Mouse (Mus musculus) lung, embryonic 16.5 days (tissue): Measurements from ENCODE around the gene Ccl7. TPM values are rescaled to one million over a fixed set of nuclear protein-coding genes. Genes with fewer than 3 reads are reported as not detected.

Experiments
- ATAC-seq: fragments of 200-750 bp; cut with Nextera tagmentation; 2 replicates; pipeline ENCODE4 v1.8.0; 2017; ENCODE audit warnings: low read depth, mild to moderate bottlenecking, moderate library complexity
- H3K27ac ChIP-seq: fragments of 300-500 bp; sonication (generic); 2 replicates; pipeline ENCODE4 v1.5.1; 2014; ENCODE audit warnings: mild to moderate bottlenecking, control low read depth, low read length
- H3K27me3 ChIP-seq: fragments of 300-500 bp; sonication (generic); 2 replicates; pipeline ENCODE4 v1.6.1; 2014; ENCODE audit warnings: low read depth, low read length, mixed read lengths; ENCODE audit not compliant: control insufficient read depth, insufficient read depth
- H3K36me3 ChIP-seq: fragments of 300-500 bp; sonication (generic); 2 replicates; pipeline ENCODE4 v1.6.1; 2014; ENCODE audit warnings: low read length; ENCODE audit not compliant: control insufficient read depth, insufficient read depth
- H3K4me1 ChIP-seq: fragments of 300-500 bp; sonication (generic); replicated peaks from 2 replicates; pipeline ENCODE4 v1.6.1; 2014; ENCODE audit warnings: low read length, mixed read lengths; ENCODE audit not compliant: control insufficient read depth, insufficient read depth
- H3K4me2 ChIP-seq: fragments of 300-500 bp; sonication (generic); 2 replicates; pipeline ENCODE4 v1.6.1; 2014; ENCODE audit warnings: low read depth, low read length, control low read depth
- H3K4me3 ChIP-seq: fragments of 300-500 bp; sonication (generic); 2 replicates; pipeline ENCODE4 v1.5.1; 2014; ENCODE audit warnings: mild to moderate bottlenecking, low read length, control low read depth
- H3K9ac ChIP-seq: fragments of 300-500 bp; sonication (generic); 2 replicates; pipeline ENCODE4 v1.6.1; 2014; ENCODE audit warnings: low read length, control low read depth
- H3K9me3 ChIP-seq: fragments of 300-500 bp; sonication (generic); 2 replicates; pipeline ENCODE4 v1.6.1; 2016; ENCODE audit warnings: low read length; ENCODE audit not compliant: control insufficient read depth
- WGBS: fragments of 180-500 bp; shearing (Covaris S2); extraction: QIAGEN DNeasy Blood & Tissue Kit; methylation state at CpG from one replicate; pipeline ENCODE4 v1.1.7; 2014; 5-methylcytosine and 5-hydroxymethylcytosine counted together
- polyA plus RNA-seq: library from polyadenylated mRNA; unstranded; fragments of >200 nt; fragmentation: Nextera tagmentation; extraction: Ambion mirVana; gene quantifications from 2 replicates; pipeline ENCODE4 v1.2.1, GENCODE M21; 2015

The Ccl7 gene
- polyA plus RNA-seq, 1 experiment from 2014 or later: 13.6 TPM

- Histone ChIP-seq H3K4me2 (no peak overlapping the region), H3K4me3 (no peak overlapping the region), H3K36me3 (no peaks in the 10 kb centered on the region), H3K9ac (no peak overlapping the region), H3K4me1 (peaks cover 16% of the 10 kb centered on the region), H3K27ac (no peak overlapping the region), H3K27me3 (no peaks in the 10 kb centered on the region), H3K9me3 (no peaks in the 10 kb centered on the region)
- WGBS: 87% methylated on average over 2 of the region's 2 CpGs
- ATAC-seq: no peak
Observed at GRCm38 (mm10) chr11:82030171-82030570, 15.3 kb upstream of the Ccl7 start.

- Histone ChIP-seq H3K4me2 (no peak overlapping the region), H3K4me3 (no peak overlapping the region), H3K27me3 (no peaks in the 10 kb centered on the region), H3K9ac (no peak overlapping the region), H3K36me3 (no peaks in the 10 kb centered on the region), H3K4me1 (peaks cover 19% of the 10 kb centered on the region), H3K27ac (peak overlapping the region; percentile 78), H3K9me3 (no peaks in the 10 kb centered on the region)
- no peak for ATAC-seq
Observed at GRCm38 (mm10) chr11:82032136-82032535, 13.4 kb upstream of the Ccl7 start.

- H3K4me3 ChIP-seq: no peak overlapping the region
- no peak overlapping the region for H3K9ac ChIP-seq
- peak; percentile 90 for ATAC-seq
- no peaks in the 10 kb centered on the region for H3K36me3 ChIP-seq
- 18% methylated on average over 8 of the region's 8 CpGs for WGBS
- no peak overlapping the region; the same call in 1 of the 2 replicates for H3K4me2 ChIP-seq
- no peaks in the 10 kb centered on the region for H3K27me3 ChIP-seq
- peaks cover 19% of the 10 kb centered on the region for H3K4me1 ChIP-seq
- no peaks in the 10 kb centered on the region for H3K9me3 ChIP-seq
- peak overlapping the region; percentile 82 for H3K27ac ChIP-seq
Observed at GRCm38 (mm10) chr11:82032678-82033344, 12.7 kb upstream of the Ccl7 start.

GRCm38 (mm10) chr11:82034446-82034845 is 11.1 kb upstream of the Ccl7 start:
- Histone ChIP-seq H3K4me1 (peaks cover 19% of the 10 kb centered on the region), H3K4me3 (no peak overlapping the region), H3K36me3 (no peaks in the 10 kb centered on the region), H3K27me3 (no peaks in the 10 kb centered on the region), H3K9ac (no peak overlapping the region), H3K9me3 (no peaks in the 10 kb centered on the region), H3K4me2 (no peak overlapping the region), H3K27ac (no peak overlapping the region)
- WGBS: 77% methylated on average over 7 of the region's 7 CpGs
- ATAC-seq: no peak

GRCm38 (mm10) chr11:82035356-82035755 is 10.2 kb upstream of the Ccl7 start, which contains the start of gene Ccl2:
Gene Ccl2 (plus strand): TSS chr11:82035571.
- H3K27me3 ChIP-seq: no peaks in the 10 kb centered on the region
- no peak within 1 kb of the TSS for H3K4me3 ChIP-seq
- WGBS: 14% methylated on average over 5 of the region's 5 CpGs
- H3K9me3 ChIP-seq: no peaks in the 10 kb centered on the region
- ATAC-seq: peak; percentile 73
- no peaks in the 10 kb centered on the region for H3K36me3 ChIP-seq
- 0 out of 2 replicates have a peak within 1 kb of the TSS, but pooled peaks have one; percentile 12 for H3K27ac ChIP-seq
- H3K9ac ChIP-seq: no peak within 1 kb of the TSS
- H3K4me2 ChIP-seq: 0 out of 2 replicates have a peak within 1 kb of the TSS, but pooled peaks have one; percentile 7
- peaks cover 19% of the 10 kb centered on the region for H3K4me1 ChIP-seq

- no peak overlapping the region for H3K27ac ChIP-seq
- no peak overlapping the region for H3K4me2 ChIP-seq
- no peaks in the 10 kb centered on the region for H3K27me3 ChIP-seq
- no peak for ATAC-seq
- H3K9ac ChIP-seq: no peak overlapping the region
- WGBS: 79% methylated on average over 2 of the region's 2 CpGs
- no peak overlapping the region for H3K4me3 ChIP-seq
- peaks cover 19% of the 10 kb centered on the region for H3K4me1 ChIP-seq
- no peaks in the 10 kb centered on the region for H3K9me3 ChIP-seq
- H3K36me3 ChIP-seq: no peaks in the 10 kb centered on the region
Observed at GRCm38 (mm10) chr11:82035857-82036256, 9.7 kb upstream of the Ccl7 start.

- Histone ChIP-seq H3K9me3 (no peaks in the 10 kb centered on the region), H3K4me2 (no peak within 1 kb of the TSS), H3K27ac (0 out of 2 replicates have a peak within 1 kb of the TSS, but pooled peaks have one; percentile 0), H3K9ac (no peak within 1 kb of the TSS), H3K36me3 (no peaks in the 10 kb centered on the region), H3K27me3 (no peaks in the 10 kb centered on the region), H3K4me1 (peaks cover 2% of the 10 kb centered on the region; the same call in 1 of the 2 replicates), H3K4me3 (no peak within 1 kb of the TSS)
- 7% methylated on average over 2 of the region's 2 CpGs for WGBS
- ATAC-seq: peak; percentile 62
Observed at GRCm38 (mm10) chr11:82038535-82038934, 7.0 kb upstream of the Ccl7 start, which contains the start of gene Gm17268. Gene Gm17268 (minus strand): TSS chr11:82038562.

- WGBS: 56% methylated on average over 3 of the region's 3 CpGs
- ATAC-seq: no peak
- Histone ChIP-seq H3K4me3 (no peak overlapping the region), H3K4me2 (no peak overlapping the region), H3K27me3 (no peaks in the 10 kb centered on the region), H3K9ac (no peak overlapping the region), H3K9me3 (no peaks in the 10 kb centered on the region), H3K4me1 (peaks cover 2% of the 10 kb centered on the region; the same call in 1 of the 2 replicates), H3K36me3 (no peaks in the 10 kb centered on the region), H3K27ac (no peak overlapping the region)
Observed at GRCm38 (mm10) chr11:82039132-82039660, 6.3 kb upstream of the Ccl7 start.

- no peak for ATAC-seq
- no peaks in the 10 kb centered on the region for H3K36me3 ChIP-seq
- H3K4me2 ChIP-seq: no peak overlapping the region
- H3K9me3 ChIP-seq: no peaks in the 10 kb centered on the region
- no peak overlapping the region for H3K9ac ChIP-seq
- H3K27me3 ChIP-seq: no peaks in the 10 kb centered on the region
- WGBS: 62% methylated on average over 4 of the region's 4 CpGs
- no peaks in the 10 kb centered on the region; the same call in 1 of the 2 replicates for H3K4me1 ChIP-seq
- H3K27ac ChIP-seq: no peak overlapping the region
- no peak overlapping the region for H3K4me3 ChIP-seq
Observed at GRCm38 (mm10) chr11:82041671-82042080, 3.8 kb upstream of the Ccl7 start.
